Mouse (Mus musculus) CH12.LX (cell line): ENCODE results near the gene Muc20. TPM values are rescaled to one million over a fixed set of nuclear protein-coding genes. Genes with fewer than 3 reads are reported as not detected.

Experiments used
- DNase-seq: peaks from one replicate; pipeline ENCODE4 v3.0.0-alpha.2; 2013; ENCODE audit errors: extremely low read depth
- H3K27ac ChIP-seq: 2 replicates; pipeline ENCODE4 v1.5.1; 2012; ENCODE audit warnings: low read depth, mild to moderate bottlenecking, control low read depth, moderate library complexity; ENCODE audit not compliant: insufficient read depth
- H3K27me3 ChIP-seq: replicated peaks from 2 replicates; pipeline ENCODE3; 2012; ENCODE audit warnings: inconsistent platforms
- H3K36me3 ChIP-seq, 2 experiments: replicated peaks in 1 of 2; 2 replicates each; pipeline versions ENCODE3 to v1.6.1; 2012; ENCODE audit warnings: inconsistent platforms in 1 of 2, low read length in 1 of 2, mild to moderate bottlenecking in 1 of 2, mixed read lengths in 1 of 2, moderate library complexity in 1 of 2; ENCODE audit not compliant: control insufficient read depth in 1 of 2, insufficient read depth in 1 of 2
- H3K4me1 ChIP-seq, 2 experiments: 2 replicates each; pipeline ENCODE4 v1.6.1; 2012; ENCODE audit warnings: inconsistent platforms in 1 of 2, moderate library complexity in 1 of 2; ENCODE audit not compliant: insufficient read depth in 2 of 2, control insufficient read depth in 1 of 2
- H3K4me2 ChIP-seq: 2 replicates; pipeline ENCODE4 v1.6.1; 2012; ENCODE audit warnings: low read depth, mild to moderate bottlenecking, control low read depth; ENCODE audit not compliant: poor library complexity, insufficient read depth, severe bottlenecking
- H3K4me3 ChIP-seq, 3 experiments: fragments of 150-350 bp in 1 of 3; sonication (generic) in 1 of 3; replicated peaks in 1 of 3; 2 replicates each; pipeline versions ENCODE3 to v1.5.1; 2011 to 2012; ENCODE audit warnings: low read depth in 2 of 3, low read length in 2 of 3, mild to moderate bottlenecking in 2 of 3, moderate library complexity in 2 of 3, control low read depth in 1 of 3, improper control_type of control experiment in 1 of 3, inconsistent platforms in 1 of 3, mixed read lengths in 1 of 3; ENCODE audit not compliant: poor library complexity in 1 of 3
- H3K79me2 ChIP-seq: replicated peaks from 2 replicates; pipeline ENCODE4 v1.6.1; 2012; ENCODE audit warnings: mild to moderate bottlenecking, moderate library complexity; ENCODE audit not compliant: control insufficient read depth, poor library complexity, insufficient read depth, severe bottlenecking; ENCODE audit errors: extremely low read depth
- H3K9ac ChIP-seq: 2 replicates; pipeline ENCODE4 v1.6.1; 2012; ENCODE audit warnings: low read depth, mild to moderate bottlenecking, control low read depth, moderate library complexity; ENCODE audit not compliant: insufficient read depth
- H3K9me3 ChIP-seq: replicated peaks from 2 replicates; pipeline ENCODE3; 2012; ENCODE audit warnings: low read length, inconsistent platforms, mixed read lengths
- CHD2 ChIP-seq: IDR thresholded peaks from 2 replicates; pipeline ENCODE4 v1.6.1; 2011; ENCODE audit warnings: low read length, improper control_type of control experiment
- CTCF ChIP-seq, 2 experiments: IDR thresholded peaks in 1 of 2; conservative IDR thresholded peaks in 1 of 2; 2 replicates each; pipeline ENCODE4 v1.5.1; 2011 to 2012; ENCODE audit warnings: low read depth in 2 of 2, low read length in 2 of 2, improper control_type of control experiment in 1 of 2, inconsistent platforms in 1 of 2, mild to moderate bottlenecking in 1 of 2, moderate library complexity in 1 of 2
- ELF1 ChIP-seq: IDR thresholded peaks from 2 replicates; pipeline ENCODE4 v1.6.1; 2014; ENCODE audit warnings: low read depth, mild to moderate bottlenecking, inconsistent platforms, low read length, improper control_type of control experiment
- EP300 ChIP-seq: IDR thresholded peaks from 2 replicates; pipeline ENCODE4 v1.6.1; 2011; ENCODE audit warnings: low read length, improper control_type of control experiment
- ETS1 ChIP-seq: conservative IDR thresholded peaks from 2 replicates; pipeline ENCODE4 v1.6.1; 2012; ENCODE audit warnings: low read depth, mild to moderate bottlenecking, inconsistent platforms, low read length, improper control_type of control experiment, moderate library complexity
- GABPA ChIP-seq: IDR thresholded peaks from 2 replicates; pipeline ENCODE4 v1.6.1; 2012; ENCODE audit warnings: low read depth, low read length, improper control_type of control experiment, inconsistent platforms; ENCODE audit not compliant: insufficient replicate concordance
- HCFC1 ChIP-seq: IDR thresholded peaks from 2 replicates; pipeline ENCODE4 v1.6.1; 2012; ENCODE audit warnings: low read depth, mild to moderate bottlenecking, inconsistent platforms, low read length, improper control_type of control experiment
- MAX ChIP-seq: IDR thresholded peaks from 2 replicates; pipeline ENCODE4 v1.6.1; 2011; ENCODE audit warnings: low read length, improper control_type of control experiment
- MEF2A ChIP-seq: IDR thresholded peaks from 2 replicates; pipeline ENCODE4 v1.6.1; 2014; ENCODE audit warnings: low read depth, mild to moderate bottlenecking, inconsistent platforms, low read length, improper control_type of control experiment, borderline replicate concordance
- MXI1 ChIP-seq: IDR thresholded peaks from 2 replicates; pipeline ENCODE4 v1.6.1; 2011; ENCODE audit warnings: mild to moderate bottlenecking, low read depth, low read length, improper control_type of control experiment
- MYC ChIP-seq: IDR thresholded peaks from 2 replicates; pipeline ENCODE4 v1.6.1; 2011; ENCODE audit warnings: low read depth, mild to moderate bottlenecking, improper control_type of control experiment, low read length
- NELFE ChIP-seq: IDR thresholded peaks from 2 replicates; pipeline ENCODE4 v1.6.1; 2011; ENCODE audit warnings: low read depth, low read length, improper control_type of control experiment
- PAX5 ChIP-seq: IDR thresholded peaks from 2 replicates; pipeline ENCODE4 v1.6.1; 2012; ENCODE audit warnings: low read length, inconsistent platforms, mixed read lengths
- POLR2A ChIP-seq: IDR thresholded peaks from 2 replicates; pipeline ENCODE4 v1.6.1; 2011; ENCODE audit warnings: low read depth, mild to moderate bottlenecking, improper control_type of control experiment, low read length
- POLR2AphosphoS2 ChIP-seq: IDR thresholded peaks from 2 replicates; pipeline ENCODE4 v1.6.1; 2011; ENCODE audit warnings: low read depth, low read length, improper control_type of control experiment
- RCOR1 ChIP-seq: conservative IDR thresholded peaks from 2 replicates; pipeline ENCODE4 v1.6.1; 2012; ENCODE audit warnings: low read depth, mild to moderate bottlenecking, inconsistent platforms, low read length, improper control_type of control experiment
- SIN3A ChIP-seq: IDR thresholded peaks from 2 replicates; pipeline ENCODE4 v1.6.1; 2012; ENCODE audit warnings: low read length, improper control_type of control experiment, inconsistent platforms
- SMC3 ChIP-seq: IDR thresholded peaks from 2 replicates; pipeline ENCODE4 v1.6.1; 2011; ENCODE audit warnings: low read depth, low read length, improper control_type of control experiment
- TCF12 ChIP-seq: IDR thresholded peaks from 2 replicates; pipeline ENCODE4 v1.6.1; 2014; ENCODE audit warnings: low read depth, mild to moderate bottlenecking, inconsistent platforms, low read length, improper control_type of control experiment
- UBTF ChIP-seq: IDR thresholded peaks from 2 replicates; pipeline ENCODE4 v1.6.1; 2012; ENCODE audit warnings: low read depth, mild to moderate bottlenecking, inconsistent platforms, low read length, improper control_type of control experiment, moderate library complexity
- USF1 ChIP-seq: IDR thresholded peaks from 2 replicates; pipeline ENCODE4 v1.6.1; 2014; ENCODE audit warnings: low read depth, mild to moderate bottlenecking, inconsistent platforms, low read length, improper control_type of control experiment
- ZC3H11A ChIP-seq: IDR thresholded peaks from 2 replicates; pipeline ENCODE4 v1.6.1; 2012; ENCODE audit warnings: low read depth, mild to moderate bottlenecking, inconsistent platforms, low read length, improper control_type of control experiment
- ZKSCAN1 ChIP-seq: IDR thresholded peaks from 2 replicates; pipeline ENCODE4 v1.6.1; 2012; ENCODE audit warnings: low read depth, inconsistent platforms, low read length, improper control_type of control experiment, borderline replicate concordance
- ZMIZ1 ChIP-seq: IDR thresholded peaks from 2 replicates; pipeline ENCODE4 v1.6.1; 2012; ENCODE audit warnings: low read depth, mild to moderate bottlenecking, inconsistent platforms, low read length, improper control_type of control experiment
- ZNF384 ChIP-seq: IDR thresholded peaks from 2 replicates; pipeline ENCODE4 v1.6.1; 2012; ENCODE audit warnings: low read depth, low read length, improper control_type of control experiment, inconsistent platforms
- dilution Hi-C: fragments of 300-500 bp; cut with MboI; formaldehyde crosslinking; loops from 2 replicates; pipeline ENCODE4 v1.14.3; 2020; ENCODE audit warnings: low sequenced_read_pairs; ENCODE audit not compliant: extremely low pct_unique_long_range_greater_than_20kb, extremely low pct_ligation_motif_present
- in situ Hi-C: fragments of 300-500 bp; cut with MboI; formaldehyde crosslinking; loops from 3 replicates; pipeline ENCODE4 v1.14.3; 2019; ENCODE audit warnings: low sequenced_read_pairs, low pct_ligation_motif_present, low pct_unique_long_range_greater_than_20kb, mixed read lengths
- polyA plus RNA-seq: library from polyadenylated mRNA; unstranded; fragments of >175 nt; gene quantifications from 2 replicates; pipeline ENCODE4 v1.2.1, GENCODE M21; 2012; ENCODE audit warnings: low read depth; ENCODE audit not compliant: insufficient read length
- total RNA-seq, 2 experiments: library from RNA; depleted of rRNA; stranded (reverse); fragments of 300-350 nt in 1 of 2; fragments of >200 nt in 1 of 2; gene quantifications; 2 replicates each; pipeline ENCODE4 v1.2.3; 2012 to 2014

The Muc20 gene
- total and polyA plus RNA-seq, 3 experiments: 0.36 to 1.4 (median 0.42) TPM

- no peak for TF ChIP-seq NELFE
- TF ChIP-seq ELF1: no peak
- no peak for TF ChIP-seq CTCF (conservative IDR thresholded peaks at IDR 0.05 in 1 of 2, IDR thresholded peaks at IDR 0.05 in 1 of 2; ENCODE audit: low read depth in 2 of 2, low read length in 2 of 2)
- no peak for TF ChIP-seq RCOR1
- TF ChIP-seq POLR2AphosphoS2: no peak
- TF ChIP-seq PAX5: no peak
- no peak for TF ChIP-seq MXI1
- TF ChIP-seq ETS1: no peak
- peaks cover 2 to 25% of the 10 kb centered on the region in 2 experiments for H3K36me3 ChIP-seq
- no peak overlapping the region for H3K27ac ChIP-seq
- DNase-seq: no peak
- dilution Hi-C loops: no loop called here
- no peak overlapping the region for H3K4me2 ChIP-seq
- H3K4me1 ChIP-seq: peaks cover 27 to 35% of the 10 kb centered on the region in 2 experiments
- H3K79me2 ChIP-seq: no peaks in the 10 kb centered on the region
- no peak overlapping the region for H3K9ac ChIP-seq
- in situ Hi-C loops: loop anchor here (5.0 to 10.0 kb wide), 3 partner anchors 44 to 336 kb away; no protein-coding TSS in a partner anchor
- H3K4me3 ChIP-seq: no peak overlapping the region
- H3K27me3 ChIP-seq: no peaks in the 10 kb centered on the region
- H3K9me3 ChIP-seq: no peaks in the 10 kb centered on the region
Observed at GRCm38 (mm10) chr16:32818441-32818840, 21.2 kb upstream of the Muc20 start.

DNA sequence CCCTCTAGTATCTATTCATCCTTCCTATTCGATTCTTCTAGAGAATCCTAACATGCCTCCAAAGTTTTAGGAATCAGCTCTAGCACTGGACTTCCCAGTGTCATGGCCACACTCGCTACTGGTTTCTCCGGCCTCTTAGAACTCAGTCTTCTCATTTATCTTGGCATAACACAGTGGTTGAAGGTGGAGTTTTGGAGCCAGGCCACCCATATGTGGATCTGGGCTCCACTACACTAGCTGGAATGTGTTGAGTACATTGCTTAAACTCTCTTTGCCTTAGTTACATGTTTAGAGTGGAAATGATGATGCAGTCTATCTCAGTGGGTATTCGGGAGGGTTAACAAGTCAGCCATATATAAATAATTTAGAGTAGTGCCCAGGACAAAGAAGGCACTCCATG lies 20.8 kb upstream of the Muc20 start:
- Histone ChIP-seq H3K36me3 (peaks cover 0 to 21% of the 10 kb centered on the region in 2 experiments), H3K27me3 (no peaks in the 10 kb centered on the region), H3K27ac (no peak overlapping the region), H3K4me2 (no peak overlapping the region), H3K9ac (no peak overlapping the region), H3K4me3 (no peak overlapping the region), H3K4me1 (peaks cover 23 to 31% of the 10 kb centered on the region in 2 experiments), H3K79me2 (no peaks in the 10 kb centered on the region), H3K9me3 (no peaks in the 10 kb centered on the region)
- dilution Hi-C loops: no loop called here
- in situ Hi-C loops: loop anchor here (5.0 to 10.0 kb wide), 3 partner anchors 44 to 337 kb away; no protein-coding TSS in a partner anchor
- TF ChIP-seq ZC3H11A (no peak), MXI1 (no peak), RCOR1 (no peak), MYC (no peak), GABPA (no peak), HCFC1 (no peak), EP300 (no peak)
- no peak for DNase-seq

- in situ Hi-C loops: loop anchor here (5.0 to 10.0 kb wide), 3 partner anchors 47 to 340 kb away; no protein-coding TSS in a partner anchor
- no peak for DNase-seq
- H3K27me3 ChIP-seq: no peaks in the 10 kb centered on the region
- no peak overlapping the region for H3K27ac ChIP-seq
- 0 out of 2 replicates have a peak overlapping the region, but pooled peaks have one; percentile 28 for H3K9ac ChIP-seq
- TF ChIP-seq ZKSCAN1 (no peak), HCFC1 (no peak), SIN3A (no peak), POLR2A (no peak), ZNF384 (peak; percentile 86), CTCF (conservative IDR thresholded peaks at IDR 0.05 in 1 of 2, IDR thresholded peaks at IDR 0.05 in 1 of 2; ENCODE audit: low read depth in 2 of 2, low read length in 2 of 2) (no peak), MEF2A (peak; percentile 37; the same call in 1 of the 2 replicates), POLR2AphosphoS2 (no peak), ZMIZ1 (no peak), SMC3 (no peak), ZC3H11A (no peak), MAX (no peak), CHD2 (peak; percentile 86), USF1 (no peak), PAX5 (no peak), TCF12 (no peak), UBTF (no peak), ELF1 (no peak)
- H3K4me1 ChIP-seq: peaks cover 11 to 12% of the 10 kb centered on the region in 2 experiments
- dilution Hi-C loops: no loop called here
- no peaks in the 10 kb centered on the region for H3K9me3 ChIP-seq
- peak overlapping the region in 1 of 3 experiments; percentile 57 for H3K4me3 ChIP-seq
- H3K79me2 ChIP-seq: no peaks in the 10 kb centered on the region
- H3K4me2 ChIP-seq: peak overlapping the region; percentile 17
- no peaks in the 10 kb centered on the region for H3K36me3 ChIP-seq
Observed at GRCm38 (mm10) chr16:32815160-32815605, 17.9 kb upstream of the Muc20 start.
